Mouse (Mus musculus) midbrain, embryonic 11.5 days (tissue): ENCODE results near the gene Shroom1. TPM values are rescaled to one million over a fixed set of nuclear protein-coding genes. Genes with fewer than 3 reads are reported as not detected.

ENCODE experiments used
- ATAC-seq: fragments of 200-750 bp; cut with Nextera tagmentation; 2 replicates; pipeline ENCODE4 v1.8.0; 2017; ENCODE audit warnings: moderate TSS enrichment, moderate library complexity; ENCODE audit not compliant: low FRiP score
- DNase-seq: peaks from one replicate; pipeline ENCODE4 v3.0.0; 2015; ENCODE audit warnings: low spot score; ENCODE audit errors: missing footprints
- H3K27ac ChIP-seq: fragments of 300-500 bp; sonication (generic); 2 replicates; pipeline ENCODE4 v1.5.1; 2014; ENCODE audit warnings: low read depth, low read length
- H3K27me3 ChIP-seq: fragments of 300-500 bp; sonication (generic); 2 replicates; pipeline ENCODE4 v1.6.1; 2014; ENCODE audit warnings: mild to moderate bottlenecking, low read length, moderate library complexity, mixed read lengths; ENCODE audit not compliant: control insufficient read depth, insufficient read depth
- H3K36me3 ChIP-seq: fragments of 300-500 bp; sonication (generic); 2 replicates; pipeline ENCODE4 v1.6.1; 2014; ENCODE audit warnings: mild to moderate bottlenecking, low read length, moderate library complexity, mixed read lengths; ENCODE audit not compliant: control insufficient read depth, insufficient read depth
- H3K4me1 ChIP-seq: fragments of 300-500 bp; sonication (generic); 2 replicates; pipeline ENCODE4 v1.6.1; 2014; ENCODE audit warnings: low read length; ENCODE audit not compliant: control insufficient read depth, insufficient read depth
- H3K4me2 ChIP-seq: fragments of 300-500 bp; sonication (generic); 2 replicates; pipeline ENCODE4 v1.6.1; 2014; ENCODE audit warnings: mild to moderate bottlenecking, moderate library complexity
- H3K4me3 ChIP-seq: fragments of 300-500 bp; sonication (generic); 2 replicates; pipeline ENCODE4 v1.5.1; 2014; ENCODE audit warnings: low read depth, low read length
- H3K9ac ChIP-seq: fragments of 300-500 bp; sonication (generic); 2 replicates; pipeline ENCODE4 v1.6.1; 2014; ENCODE audit warnings: low read length
- H3K9me3 ChIP-seq: fragments of 300-500 bp; sonication (generic); 2 replicates; pipeline ENCODE4 v1.6.1; 2016; ENCODE audit warnings: low read length; ENCODE audit not compliant: control insufficient read depth
- WGBS: fragments of 180-500 bp; shearing (Covaris S2); extraction: QIAGEN DNeasy Blood & Tissue Kit; methylation state at CpG from one replicate; pipeline ENCODE4 v1.1.7; 2014; 5-methylcytosine and 5-hydroxymethylcytosine counted together
- polyA plus RNA-seq: library from polyadenylated mRNA; unstranded; fragments of >200 nt; fragmentation: Nextera tagmentation; extraction: Ambion mirVana; gene quantifications from 2 replicates; pipeline ENCODE4 v1.2.1, GENCODE M21; 2014

Gene Shroom1
- polyA plus RNA-seq, 1 experiment from 2014 or later, result 1.6 TPM

GRCm38 (mm10) chr11:53441921-53442320, 15.1 kb upstream of the Shroom1 start:
- H3K36me3 ChIP-seq, result no peaks in the 10 kb centered on the region
- 53% methylated on average over 12 of the region's 12 CpGs for WGBS
- DNase-seq (no peak), ATAC-seq (no peak)
- H3K27ac ChIP-seq, result no peak overlapping the region
- H3K27me3 ChIP-seq, result no peaks in the 10 kb centered on the region
- no peak overlapping the region for H3K4me3 ChIP-seq
- H3K4me1 ChIP-seq, result no peaks in the 10 kb centered on the region
- H3K4me2 ChIP-seq, result no peak overlapping the region
- no peaks in the 10 kb centered on the region for H3K9me3 ChIP-seq
- H3K9ac ChIP-seq, result no peak overlapping the region

GRCm38 (mm10) chr11:53443861-53444260, 13.1 kb upstream of the Shroom1 start:
- WGBS, result 44% methylated on average over 6 of the region's 6 CpGs
- H3K9ac ChIP-seq, result no peak overlapping the region
- H3K4me2 ChIP-seq, result no peak overlapping the region
- no peaks in the 10 kb centered on the region for H3K27me3 ChIP-seq
- no peak overlapping the region for H3K4me3 ChIP-seq
- H3K9me3 ChIP-seq, result no peaks in the 10 kb centered on the region
- no peak for ATAC-seq
- no peak for DNase-seq
- no peaks in the 10 kb centered on the region for H3K36me3 ChIP-seq
- no peak overlapping the region for H3K27ac ChIP-seq
- no peaks in the 10 kb centered on the region for H3K4me1 ChIP-seq

GRCm38 (mm10) chr11:53445562-53445961, 11.4 kb upstream of the Shroom1 start:
- no peaks in the 10 kb centered on the region for H3K36me3 ChIP-seq
- WGBS, result 57% methylated on average over 13 of the region's 13 CpGs
- no peak overlapping the region for H3K9ac ChIP-seq
- H3K4me2 ChIP-seq, result no peak overlapping the region
- no peaks in the 10 kb centered on the region for H3K9me3 ChIP-seq
- no peak overlapping the region for H3K27ac ChIP-seq
- H3K27me3 ChIP-seq, result no peaks in the 10 kb centered on the region
- no peak overlapping the region for H3K4me3 ChIP-seq
- H3K4me1 ChIP-seq, result no peaks in the 10 kb centered on the region
- DNase-seq (no peak), ATAC-seq (no peak)

GRCm38 (mm10) chr11:53446183-53446582, 10.8 kb upstream of the Shroom1 start:
- Histone ChIP-seq H3K9ac (no peak overlapping the region), H3K27ac (no peak overlapping the region), H3K4me3 (no peak overlapping the region), H3K4me1 (no peaks in the 10 kb centered on the region), H3K4me2 (no peak overlapping the region), H3K9me3 (no peaks in the 10 kb centered on the region), H3K27me3 (no peaks in the 10 kb centered on the region), H3K36me3 (no peaks in the 10 kb centered on the region)
- WGBS, result 83% methylated on average over 13 of the region's 13 CpGs
- DNase-seq (no peak), ATAC-seq (no peak)

GRCm38 (mm10) chr11:53447996-53448395, 9.0 kb upstream of the Shroom1 start:
- no peak overlapping the region for H3K4me3 ChIP-seq
- H3K4me1 ChIP-seq, result no peaks in the 10 kb centered on the region
- H3K27ac ChIP-seq, result no peak overlapping the region
- DNase-seq (no peak), ATAC-seq (no peak)
- no peaks in the 10 kb centered on the region for H3K27me3 ChIP-seq
- H3K4me2 ChIP-seq, result no peak overlapping the region
- H3K9me3 ChIP-seq, result no peaks in the 10 kb centered on the region
- H3K36me3 ChIP-seq, result no peaks in the 10 kb centered on the region
- 90% methylated on average over 8 of the region's 8 CpGs for WGBS
- no peak overlapping the region for H3K9ac ChIP-seq

- Histone ChIP-seq H3K4me3 (no peak overlapping the region), H3K9me3 (no peaks in the 10 kb centered on the region), H3K4me1 (no peaks in the 10 kb centered on the region), H3K9ac (no peak overlapping the region), H3K36me3 (no peaks in the 10 kb centered on the region), H3K4me2 (no peak overlapping the region), H3K27me3 (no peaks in the 10 kb centered on the region), H3K27ac (no peak overlapping the region)
- WGBS, result 93% methylated on average over 1 of the region's 1 CpGs
- DNase-seq (no peak), ATAC-seq (no peak)
Measured at GRCm38 (mm10) chr11:53448529-53448928, 8.5 kb upstream of the Shroom1 start.

GRCm38 (mm10) chr11:53450070-53450705, 6.8 kb upstream of the Shroom1 start:
- Histone ChIP-seq H3K4me1 (no peaks in the 10 kb centered on the region), H3K9ac (no peak overlapping the region), H3K36me3 (no peaks in the 10 kb centered on the region), H3K4me3 (no peak overlapping the region), H3K27me3 (no peaks in the 10 kb centered on the region), H3K4me2 (no peak overlapping the region), H3K9me3 (no peaks in the 10 kb centered on the region), H3K27ac (no peak overlapping the region)
- no peak for ATAC-seq
- DNase-seq, result no peak
- WGBS, result 66% methylated on average over 15 of the region's 15 CpGs

- ATAC-seq, result no peak
- Histone ChIP-seq H3K9ac (no peak overlapping the region), H3K27me3 (peaks cover 2% of the 10 kb centered on the region; the same call in 1 of the 2 replicates), H3K9me3 (no peaks in the 10 kb centered on the region), H3K4me2 (no peak overlapping the region), H3K27ac (no peak overlapping the region), H3K4me3 (no peak overlapping the region), H3K36me3 (no peaks in the 10 kb centered on the region), H3K4me1 (no peaks in the 10 kb centered on the region)
- DNase-seq, result no peak
- 63% methylated on average over 2 of the region's 2 CpGs for WGBS
Measured at GRCm38 (mm10) chr11:53451361-53451760, 5.6 kb upstream of the Shroom1 start.

GRCm38 (mm10) chr11:53452396-53452795, 4.6 kb upstream of the Shroom1 start:
- no peak overlapping the region for H3K4me3 ChIP-seq
- no peak overlapping the region for H3K9ac ChIP-seq
- ATAC-seq (no peak), DNase-seq (no peak)
- H3K27me3 ChIP-seq, result peaks cover 11% of the 10 kb centered on the region
- no peak overlapping the region for H3K4me2 ChIP-seq
- no peak overlapping the region for H3K27ac ChIP-seq
- H3K4me1 ChIP-seq, result 0 out of 2 replicates have a peak, but pooled peaks cover 1% of the 10 kb centered on the region
- no peaks in the 10 kb centered on the region for H3K36me3 ChIP-seq
- WGBS, result 97% methylated on average over 9 of the region's 9 CpGs
- H3K9me3 ChIP-seq, result no peaks in the 10 kb centered on the region
